Mouse (Mus musculus): ENCODE data around the gene Ubc.

Gene Ubc

DNA sequence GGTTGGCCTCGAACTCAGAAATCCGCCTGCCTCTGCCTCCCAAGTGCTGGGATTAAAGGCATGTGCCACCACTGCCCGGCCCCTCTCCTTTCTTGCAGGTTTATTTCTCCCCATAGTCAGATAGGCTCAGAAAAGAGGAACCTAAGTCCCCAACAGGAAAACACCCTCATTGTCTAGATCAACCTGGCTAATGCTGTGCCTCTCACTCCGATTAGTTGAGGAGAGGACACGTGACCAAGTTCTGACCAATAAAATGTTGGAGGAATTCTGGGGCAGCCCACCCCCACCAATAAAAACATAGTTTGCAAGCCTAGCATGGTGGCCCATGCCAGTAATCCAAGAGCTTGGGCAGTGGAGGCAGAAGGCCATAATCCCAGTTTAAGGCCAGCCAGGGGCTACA, 38.1 kb downstream of the Ubc start:
- no peak for DNase-seq (ENCODE audit: low read depth, low spot score)

DNA sequence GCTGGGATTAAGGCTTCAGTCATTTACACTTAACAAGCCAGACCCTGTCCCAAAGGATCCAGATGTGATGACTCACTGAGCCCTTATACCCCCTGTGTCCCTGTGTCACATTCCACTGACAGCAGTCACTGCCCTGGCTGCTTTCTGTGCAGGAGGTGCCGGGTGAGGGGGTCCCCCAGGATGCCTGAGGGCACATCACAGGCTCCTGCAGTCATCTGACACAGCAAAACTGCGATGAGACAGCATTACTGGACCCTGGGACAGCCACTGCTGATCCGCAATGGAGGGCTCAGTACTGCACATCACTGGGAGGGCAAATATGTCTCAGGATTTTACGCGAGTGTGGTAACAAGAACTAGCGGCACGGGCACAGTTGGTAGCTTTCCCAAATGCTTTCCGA, 38.9 kb downstream of the Ubc start:
- no peak for DNase-seq (ENCODE audit: low read depth, low spot score)

DNA sequence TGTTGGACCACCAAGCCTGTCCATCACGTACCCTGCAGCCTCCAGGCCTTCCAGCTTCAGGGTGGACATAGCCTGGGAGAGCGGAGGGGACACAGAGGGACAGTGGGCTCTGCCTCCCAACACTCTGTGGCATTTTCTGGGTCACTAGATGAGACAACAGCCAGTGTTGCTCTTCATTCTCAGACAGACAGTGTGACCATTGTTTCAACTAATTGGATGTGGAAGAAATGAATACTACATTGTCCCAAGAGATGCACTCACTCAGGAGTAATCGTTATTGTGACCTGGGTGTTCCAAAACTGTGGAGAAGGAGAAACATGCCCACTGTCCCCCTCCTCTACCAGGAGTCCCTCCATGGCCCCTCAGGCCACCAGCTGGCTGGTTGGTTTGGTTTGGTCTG, 40.6 kb downstream of the Ubc start:
- no peak for DNase-seq (ENCODE audit: low read depth, low spot score)

DNA sequence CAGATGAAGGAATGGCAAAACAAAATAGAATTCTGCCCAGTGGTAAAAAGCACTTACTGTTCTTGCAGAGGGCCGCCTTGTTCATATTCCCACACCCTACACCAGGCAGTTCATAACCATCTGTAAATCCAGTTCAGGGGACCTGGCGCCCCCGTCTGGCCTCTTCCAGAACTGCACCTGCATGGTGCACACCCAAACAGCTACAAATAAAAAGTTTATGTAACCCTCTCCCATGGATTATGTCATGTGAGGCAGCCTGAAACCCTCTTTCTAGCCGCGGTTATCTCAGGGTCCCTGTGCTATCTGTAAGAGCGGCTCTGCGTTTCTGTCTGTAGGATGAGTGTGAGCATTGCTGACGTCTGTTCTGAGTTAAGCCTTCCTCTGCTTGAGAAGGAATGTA, 41.5 kb downstream of the Ubc start:
- peak; percentile 67 for DNase-seq (ENCODE audit: low read depth, low spot score)

DNA sequence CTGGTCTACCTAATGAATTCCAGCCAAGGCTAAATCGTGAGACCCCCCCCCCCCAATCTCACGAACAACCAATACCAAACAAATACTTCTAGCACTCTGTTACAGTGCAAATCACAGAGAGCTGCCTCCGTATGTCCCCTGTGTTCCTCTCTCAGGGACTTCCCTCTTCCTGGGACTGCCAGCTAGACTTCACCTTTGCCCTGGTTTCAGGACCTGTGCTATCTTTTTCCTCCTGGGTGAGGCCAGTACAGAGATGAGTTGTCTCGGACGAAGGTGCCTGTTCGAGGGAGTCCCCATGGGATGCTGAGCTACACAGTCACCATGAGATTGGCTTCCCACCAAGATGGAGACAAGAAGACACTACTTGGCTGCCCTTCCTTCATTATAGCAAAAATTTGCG, 41.9 kb downstream of the Ubc start:
- no peak for DNase-seq (ENCODE audit: low read depth, low spot score)

DNA sequence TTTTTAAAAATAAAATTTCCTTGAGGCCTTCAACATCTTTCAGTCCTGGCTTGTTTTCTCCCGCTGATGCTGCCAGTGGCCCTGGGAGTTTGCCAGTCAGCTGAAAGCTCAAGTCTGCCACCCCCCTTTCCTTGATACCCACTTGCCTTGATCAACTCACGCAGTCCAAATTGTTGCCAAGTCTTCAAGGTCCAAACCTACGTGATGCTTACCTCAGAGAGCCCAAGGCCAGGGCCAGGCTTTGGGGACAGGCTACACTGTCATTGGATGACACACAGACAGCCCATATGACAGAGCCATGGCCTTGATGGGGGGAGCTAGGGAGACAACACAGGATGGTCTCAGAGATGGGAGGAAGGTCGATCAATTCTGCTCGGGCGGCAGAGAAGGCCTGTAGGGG, 45.7 kb downstream of the Ubc start:
- no peak for DNase-seq (ENCODE audit: low read depth, low spot score)

DNA sequence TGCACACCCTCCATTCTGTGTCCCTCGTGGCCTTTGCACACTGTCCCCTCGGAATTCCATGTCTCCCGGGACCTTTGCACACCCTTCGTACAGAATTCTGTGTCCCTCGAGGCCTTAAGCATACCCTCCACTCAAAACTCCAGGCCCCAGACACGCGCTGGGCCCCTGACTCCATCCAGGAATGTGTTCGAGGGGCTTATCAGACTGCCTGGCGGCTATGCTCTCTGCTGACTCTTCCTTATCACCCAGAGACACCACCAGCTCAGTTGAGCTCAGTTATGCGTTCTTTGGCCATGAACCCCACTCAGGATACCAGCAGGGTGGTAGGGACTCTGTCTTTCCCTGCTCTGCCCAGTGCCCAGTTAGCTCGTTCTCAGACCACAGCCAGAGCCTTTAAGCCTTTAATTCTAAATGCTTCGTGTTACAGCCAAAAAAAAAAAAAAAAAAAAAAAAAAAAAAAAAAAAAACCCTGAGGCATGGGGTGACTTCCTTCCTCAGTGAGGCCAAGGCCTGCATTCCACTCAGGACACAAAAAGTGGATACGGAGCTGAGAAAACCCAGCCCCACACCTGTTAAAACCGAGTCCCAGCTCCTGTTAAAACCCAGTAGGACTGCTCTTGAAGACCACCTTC, 48.4 kb downstream of the Ubc start:
- no peak for DNase-seq (ENCODE audit: low read depth, low spot score)

DNA sequence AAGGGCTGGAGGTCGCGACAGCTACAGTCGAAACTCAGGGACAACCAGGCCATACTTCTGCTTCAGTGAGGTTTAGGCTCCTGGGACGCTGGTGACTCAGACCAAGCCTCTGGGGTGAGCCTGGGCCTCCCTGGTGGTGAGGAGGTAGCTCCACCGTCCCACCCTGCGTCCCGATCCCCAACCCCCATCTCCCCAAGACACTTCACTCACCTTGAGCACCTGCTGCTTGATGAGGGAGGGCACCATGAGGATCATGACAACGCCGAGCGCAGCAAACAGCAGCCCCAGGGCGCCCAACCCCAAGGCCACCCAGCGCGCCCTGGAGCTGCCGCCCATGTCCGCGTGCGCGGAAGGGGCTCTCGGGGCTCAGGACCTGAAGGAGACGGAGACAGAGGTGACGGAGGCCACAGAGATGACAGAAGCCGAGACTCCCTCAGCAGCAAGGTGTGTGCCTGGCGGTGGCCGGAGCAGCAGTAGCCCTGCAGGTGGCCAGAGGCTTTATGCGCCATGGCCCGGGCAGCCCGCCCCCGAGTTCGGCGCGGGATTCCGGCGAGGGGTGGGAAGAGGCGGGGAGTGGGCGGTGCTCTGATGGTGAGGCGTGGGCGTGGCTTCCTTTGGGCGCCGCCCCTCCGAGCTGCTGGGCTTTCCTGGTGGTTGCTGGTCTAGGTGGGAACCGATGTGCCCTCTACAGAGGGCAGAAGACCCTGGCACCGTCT, 49.3 kb downstream of the Ubc start, which contains the start of gene Scarb1:
TSS of gene Scarb1 (minus strand) at position 548 of the 716 bp plus-strand sequence.
- peak; percentile 89 for DNase-seq (ENCODE audit: low read depth, low spot score)

DNA sequence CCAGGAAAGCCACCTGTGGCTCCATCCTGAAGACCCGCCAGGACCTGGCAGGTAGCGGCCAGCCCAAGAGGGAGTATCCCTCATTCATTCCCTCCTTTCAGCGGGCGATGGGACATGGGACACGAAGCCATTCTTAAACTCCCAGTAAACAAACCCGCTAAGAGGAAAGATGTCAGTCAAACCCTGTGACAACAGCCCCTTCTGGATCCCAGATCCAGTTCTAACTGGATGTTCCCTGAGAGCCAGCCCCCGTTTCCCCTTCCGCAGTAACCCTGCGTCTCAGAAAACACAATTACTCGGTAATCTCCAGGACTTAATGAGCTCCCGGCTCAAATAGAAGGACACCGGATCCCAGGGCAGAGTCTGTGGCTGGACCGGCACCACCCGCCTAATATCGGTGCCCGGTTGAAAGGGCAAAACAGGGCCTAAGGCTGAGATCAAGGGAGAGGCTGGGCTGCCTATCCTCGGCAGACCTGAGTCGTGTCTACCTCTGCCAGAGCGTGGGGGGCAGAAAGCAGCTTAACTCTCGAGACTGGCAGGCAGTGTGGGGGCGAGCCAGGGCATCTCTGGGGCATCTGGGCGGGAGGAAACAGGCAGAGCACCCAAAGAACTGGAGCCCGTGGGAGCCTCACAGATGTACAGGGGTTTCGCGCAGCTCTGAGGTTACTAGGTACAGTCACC, 50.0 kb downstream of the Ubc start:
- no peak for DNase-seq (ENCODE audit: low read depth, low spot score)

DNA sequence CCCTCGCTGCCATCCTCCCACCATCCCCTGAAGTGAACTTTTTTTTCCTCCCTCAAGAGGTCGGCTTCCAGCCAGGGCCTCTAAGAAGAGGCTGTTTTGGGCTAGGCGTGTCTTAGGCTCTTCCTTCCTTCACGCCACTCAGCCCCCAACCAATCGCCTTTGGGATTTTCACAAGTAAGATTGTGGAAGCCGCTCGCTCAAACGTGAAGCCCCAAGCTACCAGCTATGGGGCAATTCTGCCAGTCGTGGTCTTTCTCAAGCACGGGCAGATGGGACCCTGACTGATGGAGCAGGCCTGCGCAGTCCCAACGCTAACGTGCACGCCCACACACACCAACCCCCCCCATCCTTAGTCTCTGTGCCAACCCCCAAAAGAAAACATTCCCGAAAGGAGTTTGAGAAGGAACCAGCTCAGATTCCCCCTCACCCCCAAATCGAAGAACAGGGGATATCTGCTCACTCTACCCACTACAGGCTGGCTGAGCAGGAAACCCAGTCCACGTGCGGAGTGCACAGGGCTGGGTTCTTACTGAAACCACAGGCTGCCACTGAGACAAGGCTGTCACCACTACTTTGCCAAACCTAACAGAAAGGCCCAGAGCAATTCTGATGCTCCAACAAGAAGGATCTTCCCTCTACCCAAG, 50.8 kb downstream of the Ubc start:
- DNase-seq (ENCODE audit: low read depth, low spot score), result peak; percentile 59

DNA sequence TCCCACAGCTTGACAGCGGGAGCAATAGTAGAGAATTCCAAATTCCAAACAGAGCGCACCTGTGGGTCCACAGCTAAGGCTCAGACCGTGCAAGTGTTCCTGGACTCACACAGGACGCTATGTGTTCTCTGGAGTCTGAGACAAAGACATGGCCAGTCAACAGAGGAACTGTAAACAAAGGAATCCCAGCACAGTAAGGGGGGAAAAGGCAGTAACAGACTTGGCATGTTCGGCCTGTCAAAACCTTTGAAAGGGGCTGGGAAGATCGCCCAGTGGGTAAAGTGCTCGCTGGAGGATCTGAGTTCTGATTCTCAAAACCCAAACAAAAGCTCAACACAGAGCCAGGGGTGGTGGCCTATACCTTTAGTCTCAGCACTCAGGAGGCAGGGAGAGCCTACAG, 52.5 kb downstream of the Ubc start:
- DNase-seq (ENCODE audit: low read depth, low spot score), result no peak

DNA sequence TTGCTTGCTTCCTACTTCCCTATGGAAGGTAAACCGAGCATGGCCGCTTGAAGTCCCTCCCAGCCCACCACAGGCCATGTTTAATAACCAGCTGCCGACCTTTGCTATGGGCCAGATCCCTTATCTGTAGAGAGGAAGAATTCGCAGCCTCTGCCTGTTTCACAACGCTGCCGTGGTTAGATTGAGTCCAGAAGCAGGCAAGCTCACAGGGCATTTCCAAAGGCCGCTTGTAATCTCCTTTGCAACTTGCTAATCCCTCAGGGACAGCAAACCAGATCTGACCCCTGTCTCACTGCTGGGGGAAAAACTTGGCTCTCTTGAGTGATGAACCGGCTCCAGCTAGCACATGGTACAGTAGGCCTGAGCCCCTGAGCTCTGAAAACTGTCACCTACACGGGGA, 53.0 kb downstream of the Ubc start:
- no peak for DNase-seq (ENCODE audit: low read depth, low spot score)

Measured in CD4-positive, CD25-positive, alpha-beta regulatory T cell, adult 2 months (primary cell).